Mouse (Mus musculus): Measurements from ENCODE around the gene Oxct2a.
"Not testable (repeated sequence)": the region's sequence is repeated elsewhere in the genome, so short reads cannot be mapped to it uniquely, and the experiment has no call there.

The Oxct2a gene

DNA sequence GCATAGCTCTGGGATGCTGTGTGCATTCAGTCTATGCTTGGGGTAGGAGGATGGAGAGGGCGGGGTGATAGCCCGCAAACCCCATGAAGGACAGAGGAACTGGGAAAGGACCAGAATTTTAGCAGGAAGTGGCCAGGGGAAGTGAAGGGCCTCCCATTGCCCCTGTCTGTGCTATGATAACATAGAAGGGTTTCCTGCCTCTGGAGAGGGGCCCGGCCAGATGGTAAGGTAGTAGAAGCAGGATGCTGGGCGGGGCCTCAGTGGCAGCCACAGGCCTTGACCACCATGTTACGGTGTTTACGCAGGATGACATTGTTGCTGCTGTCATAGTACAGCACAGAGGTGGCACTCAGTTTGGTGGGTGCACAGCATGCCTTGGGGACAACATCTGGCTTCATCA, 10.4 kb downstream of the Oxct2a start:
- DNase-seq (ENCODE audit: extremely low spot score, low spot score), result no peak

DNA sequence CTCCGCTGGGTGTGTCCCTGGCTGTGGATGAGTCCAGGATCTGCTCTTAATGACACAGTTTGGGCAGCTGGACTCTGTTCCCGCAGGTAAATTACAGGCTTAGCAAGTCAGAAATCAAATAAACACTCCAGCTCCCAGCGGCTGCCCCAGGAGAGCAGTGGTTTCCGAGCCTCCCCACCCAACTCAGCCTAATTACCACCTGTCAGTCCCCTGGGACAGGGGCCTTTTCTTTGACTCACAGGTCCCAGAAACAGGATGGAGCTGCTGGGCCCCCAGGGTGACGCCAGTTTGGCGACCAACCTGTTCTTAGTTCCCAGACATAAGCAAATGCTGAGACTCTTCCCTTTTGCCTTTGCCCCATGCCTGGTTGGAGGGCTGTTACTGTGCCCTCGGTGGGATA, 11.6 kb downstream of the Oxct2a start:
- DNase-seq (ENCODE audit: extremely low spot score, low spot score), result no peak

- DNase-seq (ENCODE audit: extremely low spot score, low spot score), result no peak
Measured at GRCm38 (mm10) chr4:123308292-123308691, 15.1 kb downstream of the Oxct2a start.

DNA sequence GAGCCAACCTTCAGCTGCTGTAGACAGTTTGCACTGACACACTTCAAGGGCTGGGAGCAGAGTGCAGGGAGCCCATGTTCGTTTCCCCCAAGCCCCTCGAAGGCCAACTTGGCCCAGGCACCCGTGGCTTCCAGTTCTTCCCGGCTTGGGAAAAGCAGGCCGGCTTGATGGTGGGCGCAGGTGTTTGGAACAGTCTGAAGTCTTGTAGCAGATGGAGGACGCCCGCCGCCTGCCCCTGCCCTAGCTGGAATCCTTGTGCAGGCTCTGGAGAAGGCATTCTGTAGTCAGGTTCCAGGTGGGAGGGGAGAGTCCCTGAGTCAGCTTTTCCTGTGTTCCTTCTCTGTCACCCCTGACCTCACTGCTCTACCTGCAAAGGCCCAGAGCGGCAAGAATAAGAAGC, 16.4 kb downstream of the Oxct2a start:
- DNase-seq (ENCODE audit: extremely low spot score, low spot score), result no peak

- DNase-seq (ENCODE audit: extremely low spot score, low spot score), result peak; percentile 27
Measured at GRCm38 (mm10) chr4:123305789-123306188, 17.6 kb downstream of the Oxct2a start.

GRCm38 (mm10) chr4:123298980-123299670, 24.3 kb downstream of the Oxct2a start:
- no peak for DNase-seq (ENCODE audit: extremely low spot score, low spot score)

DNA sequence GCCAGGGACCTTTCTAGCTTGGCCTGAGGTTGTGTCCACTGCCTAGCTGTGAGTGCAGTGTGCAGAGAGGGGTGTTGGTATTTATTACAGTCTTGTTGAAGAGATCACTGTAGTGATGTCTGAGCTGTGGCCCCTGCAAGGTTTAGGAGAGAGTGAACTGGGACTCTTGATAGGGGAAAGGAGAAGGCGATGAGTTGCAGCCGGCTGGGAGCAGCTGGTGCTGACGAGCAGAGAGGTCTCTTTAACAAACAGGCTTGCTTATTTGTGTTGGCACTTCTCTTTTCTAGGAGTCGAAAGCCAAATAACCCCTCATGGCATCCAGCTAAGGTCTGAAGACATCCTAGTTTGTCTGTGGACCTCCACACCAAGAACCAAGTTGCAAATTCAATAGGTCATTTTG, 25.2 kb downstream of the Oxct2a start:
- DNase-seq (ENCODE audit: extremely low spot score, low spot score), result no peak

DNA sequence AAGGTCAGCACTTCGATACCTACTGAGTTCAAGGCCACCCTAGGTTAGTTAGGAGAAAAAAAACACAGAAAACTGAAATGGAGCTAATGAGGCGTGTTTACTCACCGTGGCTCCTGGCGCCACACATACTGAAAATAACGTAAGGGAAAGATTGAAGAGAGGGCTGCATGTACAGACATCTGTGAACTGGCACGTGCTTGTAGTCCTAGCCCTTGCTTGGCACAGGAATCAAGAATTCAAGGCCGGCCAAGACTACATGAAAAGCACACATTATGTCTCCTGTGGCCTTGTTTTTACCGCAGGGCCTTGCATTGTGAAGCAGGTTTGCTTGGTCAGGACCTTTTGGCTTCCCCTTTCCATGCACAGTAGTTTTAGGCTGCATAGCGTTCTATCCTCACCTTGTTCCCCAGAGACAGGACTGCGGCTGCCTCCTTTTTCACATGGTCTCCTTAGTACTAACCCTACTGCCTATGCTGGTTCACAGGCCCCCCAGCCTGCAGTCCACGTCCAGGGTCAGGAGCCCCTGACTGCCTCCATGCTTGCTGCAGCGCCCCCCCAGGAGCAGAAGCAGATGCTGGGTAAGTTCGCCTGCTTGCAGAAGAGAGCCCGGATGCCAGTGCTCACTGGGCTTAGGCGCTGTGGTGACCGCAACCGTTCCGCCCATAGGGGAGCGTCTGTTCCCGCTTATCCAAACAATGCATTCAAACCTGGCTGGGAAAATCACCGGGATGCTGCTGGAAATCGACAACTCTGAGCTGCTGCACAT, 26.1 kb downstream of the Oxct2a start:
- no peak for DNase-seq (ENCODE audit: extremely low spot score, low spot score)

GRCm38 (mm10) chr4:123296148-123296534, 27.3 kb downstream of the Oxct2a start:
- DNase-seq (ENCODE audit: extremely low spot score, low spot score), result no peak

DNA sequence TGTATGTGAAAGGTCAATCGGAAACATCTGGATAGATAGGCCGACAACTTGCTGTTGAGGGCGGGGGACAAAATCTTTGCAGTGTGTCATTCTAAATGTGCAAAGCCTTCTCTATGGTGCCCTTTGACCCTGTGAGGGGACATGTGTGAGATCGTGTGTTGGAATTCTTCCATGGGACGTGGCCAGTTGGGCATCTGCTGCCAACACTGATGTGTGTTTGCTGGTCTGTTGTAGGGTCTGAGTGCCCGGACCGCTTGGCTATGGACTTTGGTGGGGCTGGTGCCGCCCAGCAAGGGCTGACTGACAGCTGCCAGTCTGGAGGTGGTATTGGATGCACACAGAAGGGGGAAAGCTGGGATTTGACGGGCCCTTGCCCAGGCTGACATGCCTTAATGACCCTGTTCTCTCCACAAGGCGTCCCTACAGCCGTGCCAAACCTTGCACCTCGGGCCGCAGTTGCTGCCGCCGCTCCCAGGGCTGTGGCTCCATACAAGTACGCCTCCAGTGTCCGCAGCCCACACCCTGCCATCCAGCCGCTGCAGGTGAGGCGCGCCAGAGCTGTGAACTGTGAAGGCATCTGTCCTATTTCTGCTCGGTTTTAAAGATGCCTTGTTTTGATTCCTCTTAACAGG, 27.8 kb downstream of the Oxct2a start:
- no peak for DNase-seq (ENCODE audit: extremely low spot score, low spot score)

DNA sequence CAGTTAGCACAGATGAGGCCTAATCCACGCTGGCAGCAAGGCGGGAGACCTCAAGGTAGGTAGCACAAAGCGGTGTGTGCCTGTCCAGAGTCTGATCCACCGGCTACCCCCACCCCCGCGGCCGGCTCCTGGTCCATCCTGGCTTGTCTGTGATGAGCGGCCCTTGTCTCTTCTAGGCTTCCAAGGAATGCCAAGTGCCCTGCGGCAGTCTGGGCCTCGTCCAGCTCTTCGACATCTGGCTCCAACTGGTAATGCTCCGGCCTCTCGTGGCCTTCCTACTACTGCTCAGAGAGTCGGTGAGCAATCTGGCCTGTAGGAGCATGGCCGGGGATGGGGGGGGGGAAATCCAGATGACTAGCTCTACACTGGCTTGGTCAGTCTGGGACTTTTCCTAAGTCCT, 28.4 kb downstream of the Oxct2a start:
- not testable (repeated sequence) for DNase-seq (ENCODE audit: extremely low spot score, low spot score)

DNA sequence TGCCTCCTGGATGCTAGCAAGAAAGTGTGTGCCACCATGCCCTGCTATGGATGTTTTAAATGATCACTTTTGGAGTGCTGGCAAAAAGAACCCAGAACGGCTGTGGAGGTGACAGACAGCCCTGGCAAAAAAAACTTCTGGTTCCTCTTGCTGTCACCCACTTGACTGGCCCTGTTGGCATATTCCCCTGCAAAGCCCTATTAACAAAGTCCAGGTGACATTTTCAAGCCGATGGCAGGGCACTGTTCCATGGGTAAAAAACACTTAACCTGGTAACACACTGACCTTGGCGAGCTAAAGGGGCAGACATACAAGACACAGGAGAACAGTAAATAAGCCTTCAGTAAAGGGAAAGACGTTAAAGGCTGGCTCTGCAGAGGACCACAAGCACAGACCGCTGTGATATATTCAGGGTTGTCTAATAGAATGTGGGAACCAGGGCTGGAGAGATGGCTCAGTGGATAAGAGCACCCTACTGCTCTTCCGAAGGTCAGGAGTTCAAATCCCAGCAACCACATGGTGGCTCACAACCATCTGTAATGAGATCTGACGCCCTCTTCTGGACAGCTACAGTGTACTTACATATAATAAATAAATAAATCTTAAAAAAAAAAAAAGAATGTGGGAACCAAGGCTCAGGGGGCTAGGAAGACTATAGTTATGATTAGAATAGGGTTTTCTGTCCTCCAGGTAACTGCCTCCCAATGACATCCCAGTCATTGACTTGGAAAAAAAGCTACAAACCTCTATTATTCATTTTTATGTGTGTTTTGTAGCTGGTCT, 29.6 kb downstream of the Oxct2a start:
- DNase-seq (ENCODE audit: extremely low spot score, low spot score), result no peak

DNA sequence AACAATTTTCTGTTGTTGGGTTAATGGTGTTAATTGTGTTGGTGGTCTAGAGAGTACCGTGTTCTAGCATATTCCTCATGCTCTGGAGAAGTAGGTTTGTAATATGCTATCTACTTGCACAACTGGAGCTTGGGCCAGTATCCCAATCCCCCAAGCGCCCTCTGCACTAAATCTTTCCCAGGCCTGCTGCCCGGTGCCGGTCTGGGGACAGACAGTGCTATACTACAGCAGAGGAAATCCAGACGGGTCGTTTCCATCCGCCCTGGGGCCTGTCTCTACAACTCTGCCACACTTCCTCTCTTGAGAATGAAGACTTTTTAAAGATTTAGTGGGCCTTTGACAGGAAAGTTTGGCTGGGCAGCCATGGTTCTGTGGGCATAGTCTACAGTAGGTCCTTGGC, 30.4 kb downstream of the Oxct2a start:
- no peak for DNase-seq (ENCODE audit: extremely low spot score, low spot score)

DNA sequence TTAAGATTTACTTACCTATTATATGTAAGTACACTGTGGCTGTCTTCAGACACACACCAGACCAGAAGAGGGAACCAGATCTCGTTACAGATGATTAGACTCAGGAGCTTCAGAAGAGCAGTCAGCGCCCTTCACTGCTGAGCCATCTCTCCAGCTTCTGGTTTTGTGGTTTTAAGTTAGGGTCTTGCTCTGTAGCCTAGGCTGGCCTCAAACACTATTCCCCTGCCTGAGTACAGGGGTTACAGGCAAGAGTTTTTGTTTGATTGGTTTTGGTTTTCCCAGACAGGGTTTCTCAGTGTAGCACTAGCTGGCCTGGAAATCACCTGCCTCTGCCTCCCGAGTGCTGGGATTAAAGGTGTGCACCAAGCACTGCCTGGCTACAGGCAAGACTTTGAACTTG, 31.0 kb downstream of the Oxct2a start:
- no peak for DNase-seq (ENCODE audit: extremely low spot score, low spot score)

DNA sequence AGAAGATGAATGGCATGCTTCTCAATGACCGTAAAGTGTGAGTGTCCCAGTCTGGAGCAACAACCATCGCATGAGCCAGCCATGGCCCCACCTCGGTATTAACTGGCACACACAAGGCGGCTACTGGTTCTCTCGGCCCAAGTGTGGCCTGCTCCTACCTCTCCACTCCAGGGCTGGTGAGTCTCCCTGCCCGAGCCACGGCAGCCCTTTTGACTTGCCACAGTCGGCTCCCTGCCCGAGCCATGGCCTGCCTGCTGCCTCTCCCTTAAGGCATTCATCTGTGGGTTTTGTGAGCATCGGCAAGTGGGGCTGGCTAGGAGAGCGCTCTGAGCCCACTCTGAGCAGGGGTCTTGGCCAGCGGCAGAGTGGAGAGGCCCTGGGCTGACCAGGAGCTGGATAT, 34.4 kb downstream of the Oxct2a start:
- no peak for DNase-seq (ENCODE audit: extremely low spot score, low spot score)

GRCm38 (mm10) chr4:123286790-123287189, 36.6 kb downstream of the Oxct2a start:
- no peak for DNase-seq (ENCODE audit: extremely low spot score, low spot score)

DNA sequence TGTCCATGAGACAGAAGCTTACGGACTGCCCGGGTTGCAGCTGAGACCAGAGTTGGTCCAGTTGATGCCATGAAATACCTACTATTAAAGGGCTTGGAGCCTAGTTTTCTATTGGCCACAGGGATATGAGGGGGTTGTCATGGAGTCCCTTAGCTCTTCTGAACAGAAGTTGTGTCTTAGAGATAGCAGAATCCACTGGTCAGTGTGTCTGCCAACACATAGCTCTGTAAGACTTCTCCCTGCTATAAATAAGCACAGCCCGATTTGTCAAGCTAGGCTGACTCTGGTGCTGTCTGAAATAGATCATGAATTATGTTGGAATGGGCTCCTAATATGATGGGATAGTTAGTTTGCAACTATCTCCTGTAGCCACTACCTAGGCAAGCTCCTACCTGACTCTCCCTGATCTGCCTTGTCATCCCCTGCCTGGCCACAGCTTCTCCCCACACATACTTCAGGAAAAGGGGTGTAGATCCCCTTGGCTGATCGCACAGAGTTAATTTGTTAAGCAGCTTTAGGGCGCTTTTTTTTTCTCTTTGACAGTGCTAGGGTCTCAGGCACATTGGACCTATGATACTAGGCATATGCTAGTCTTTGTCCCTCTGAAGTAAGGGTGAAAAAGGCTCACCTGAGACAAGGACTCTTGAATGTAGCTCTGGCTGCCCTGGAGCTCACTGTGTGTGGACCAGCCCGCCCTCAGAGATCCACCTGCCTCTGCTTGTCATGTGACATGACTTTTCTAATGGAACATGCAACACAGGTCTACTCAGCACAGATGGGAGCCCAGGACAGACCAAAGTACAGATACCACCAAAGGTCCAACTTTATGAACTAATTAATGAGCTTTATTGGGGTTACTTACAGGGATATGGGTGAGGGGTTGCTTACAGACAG, 38.5 kb downstream of the Oxct2a start:
- no peak for DNase-seq (ENCODE audit: extremely low spot score, low spot score)

- DNase-seq (ENCODE audit: extremely low spot score, low spot score), result peak; percentile 43
Measured at GRCm38 (mm10) chr4:123283675-123284064, 39.8 kb downstream of the Oxct2a start.

DNA sequence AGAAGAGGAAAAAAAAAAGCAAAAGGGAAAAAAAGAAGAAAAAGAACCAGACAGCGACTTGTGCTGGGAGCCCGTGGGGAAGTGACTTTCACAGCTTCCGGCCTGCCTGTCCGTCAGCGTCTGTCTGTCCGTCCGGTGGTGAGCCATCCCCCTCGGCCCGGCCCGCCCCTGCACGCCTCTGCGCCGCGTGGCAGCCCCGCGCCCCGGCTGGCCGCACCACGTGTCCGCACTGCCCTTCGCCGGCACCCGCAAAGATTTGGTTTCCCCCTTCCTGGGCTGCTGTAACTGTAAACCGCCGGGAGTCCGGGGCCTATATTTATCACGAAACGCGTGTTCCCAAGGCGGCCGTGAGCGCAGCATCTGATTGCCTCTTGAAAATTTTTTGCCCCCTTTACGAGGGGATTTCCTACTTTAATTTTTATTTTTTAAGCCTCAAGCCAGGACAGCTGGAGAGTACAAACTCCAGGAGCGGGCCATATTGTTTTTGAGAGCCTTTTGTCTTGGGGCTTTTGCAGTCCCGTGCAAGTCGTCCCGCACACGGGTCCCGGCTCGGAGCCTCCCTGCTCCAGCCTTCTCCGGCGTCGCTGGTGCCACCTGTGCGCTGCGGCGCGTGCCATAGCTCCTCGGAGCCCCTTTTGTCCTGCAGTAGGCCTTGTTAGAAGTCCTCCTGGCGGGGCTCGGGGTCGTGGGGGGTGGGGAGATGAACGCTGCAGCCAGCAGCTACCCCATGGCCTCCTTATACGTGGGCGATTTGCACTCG, 40.3 kb downstream of the Oxct2a start:
- DNase-seq (ENCODE audit: extremely low spot score, low spot score), result peak; percentile 48

GRCm38 (mm10) chr4:123282500-123282899, 40.9 kb downstream of the Oxct2a start:
- DNase-seq (ENCODE audit: extremely low spot score, low spot score), result peak; percentile 94
